ENCODE assay signal across 24 mouse cellular contexts in genomic region chr3:55001677-55002076, GRCm38 (mm10). TPM values are rescaled to one million over a fixed set of nuclear protein-coding genes. Genes with fewer than 3 reads are reported as not detected.
A peak's percentile ranks its signal among the peaks of the same experiment; 100 is the strongest.
DNase-seq lines count a peak whose midpoint lies in the region; ATAC-seq and TF ChIP-seq lines count a peak whose summit lies in the region.
"Had no signal": no experiment of that assay in that cellular context is flagged by ENCODE, and none has a peak within 500 bp of the region (broad histone marks: within the 10 kb centered on the region; RNA-seq: fewer than 3 reads in every experiment).

No protein-coding gene starts in this region.

- H3K9ac ChIP-seq in liver, postnatal 0 days (replicated peaks): no peak overlapping the region
- H3K9ac ChIP-seq: embryonic facial prominence, embryonic 13.5 days; limb, embryonic 12.5 days; neural tube, embryonic 15.5 days had no signal

- H3K27me3 ChIP-seq in liver, postnatal 0 days (ENCODE audit: insufficient read depth, low read length): no peaks in the 10 kb centered on the region
- no peaks in the 10 kb centered on the region for H3K27me3 ChIP-seq in E14TG2a.4 (ENCODE audit: insufficient read depth, low read length)
- H3K27me3 ChIP-seq in heart, embryonic 10.5 days (ENCODE audit: insufficient read depth, poor library complexity, severe bottlenecking): no peaks in the 10 kb centered on the region
- H3K27me3 ChIP-seq: embryonic facial prominence, embryonic 13.5 days; limb, embryonic 12.5 days; neural tube, embryonic 15.5 days had no signal

- no peaks in the 10 kb centered on the region for H3K4me1 ChIP-seq in liver, postnatal 0 days (ENCODE audit: insufficient read depth)
- peaks cover 12% of the 10 kb centered on the region for H3K4me1 ChIP-seq in E14TG2a.4 (replicated peaks; ENCODE audit: low read depth, low read length)
- no peaks in the 10 kb centered on the region for H3K4me1 ChIP-seq in heart, embryonic 10.5 days
- H3K4me1 ChIP-seq: embryonic facial prominence, embryonic 13.5 days; limb, embryonic 12.5 days; midbrain, embryonic 10.5 days had no signal

- no peak overlapping the region for H3K4me2 ChIP-seq in liver, postnatal 0 days (ENCODE audit: low read depth, low read length)
- H3K4me2 ChIP-seq: embryonic facial prominence, embryonic 13.5 days; heart, embryonic 11.5 days; limb, embryonic 12.5 days; neural tube, embryonic 15.5 days had no signal

- no peaks in the 10 kb centered on the region for H3K9me3 ChIP-seq in liver, postnatal 0 days (ENCODE audit: low read length)
- H3K9me3 ChIP-seq in E14TG2a.4 (ENCODE audit: low read length): no peaks in the 10 kb centered on the region
- H3K9me3 ChIP-seq in heart, embryonic 10.5 days: no peaks in the 10 kb centered on the region
- H3K9me3 ChIP-seq: embryonic facial prominence, embryonic 13.5 days; limb, embryonic 12.5 days; midbrain, embryonic 10.5 days; neural tube, embryonic 15.5 days had no signal

- H3K4me3 ChIP-seq in liver, postnatal 0 days (ENCODE audit: low read depth, low read length): no peak overlapping the region
- no peak overlapping the region for H3K4me3 ChIP-seq in E14TG2a.4 (replicated peaks; ENCODE audit: low read length)
- no peak overlapping the region for H3K4me3 ChIP-seq in heart, embryonic 10.5 days
- H3K4me3 ChIP-seq: embryonic facial prominence, embryonic 13.5 days; limb, embryonic 12.5 days; midbrain, embryonic 10.5 days; myocyte; neural tube, embryonic 15.5 days had no signal

- ATAC-seq in liver, postnatal 0 days: no peak
- ATAC-seq: activated CD4-positive, CD25-positive, alpha-beta regulatory T cell, adult 4 months; inflammation-experienced regulatory T-cells, adult 6 months had no signal

- TF ChIP-seq CTCF in liver, postnatal 0 days (IDR thresholded peaks at IDR 0.05; ENCODE audit: low read depth): peak; percentile 38; the same call in 1 of the 2 replicates
- peak; percentile 92 for TF ChIP-seq CTCF in E14TG2a.4 (conservative IDR thresholded peaks at IDR 0.05; ENCODE audit: low read length)

- H3K36me3 ChIP-seq in liver, postnatal 0 days (replicated peaks; ENCODE audit: insufficient read depth, low read length): no peaks in the 10 kb centered on the region
- no peaks in the 10 kb centered on the region for H3K36me3 ChIP-seq in E14TG2a.4 (ENCODE audit: insufficient read depth, low read length)
- no peaks in the 10 kb centered on the region for H3K36me3 ChIP-seq in heart, embryonic 10.5 days
- H3K36me3 ChIP-seq: embryonic facial prominence, embryonic 13.5 days; limb, embryonic 12.5 days; midbrain, embryonic 10.5 days; neural tube, embryonic 15.5 days had no signal

- TF ChIP-seq EP300 in liver, postnatal 0 days (IDR thresholded peaks at IDR 0.05; ENCODE audit: low read depth): no peak

- DNase-seq in heart, postnatal 4 days: peak; percentile 5
- no peak for DNase-seq in heart, postnatal 25 days (ENCODE audit: low spot score)
- DNase-seq in liver, postnatal 0 days: no peak
- DNase-seq in liver (no peak), R1 (ENCODE audit: low read depth, low spot score) (peak; percentile 58)
- no peak for DNase-seq in kidney, adult 9 months
- DNase-seq in heart, embryonic 10.5 days (ENCODE audit: low spot score): no peak
- DNase-seq: adrenal gland, postnatal 25 days; B cell, adult 2 months; cerebellum, adult 9-11 months; gastrocnemius, postnatal 25 days; heart, postnatal 36 days; kidney, postnatal 10 days; lung, postnatal 4 days; thymus, postnatal 14 days had no signal

- whole genome bisulfite sequencing in liver, postnatal 0 days (ENCODE audit: insufficient replicate concordance): 64% methylated on average over 4 of the region's 4 CpGs
- whole genome bisulfite sequencing in heart, embryonic 10.5 days: 57% methylated on average over 4 of the region's 4 CpGs

- H3K27ac ChIP-seq in liver, postnatal 0 days (ENCODE audit: low read depth): no peak overlapping the region
- H3K27ac ChIP-seq in heart, embryonic 10.5 days: no peak overlapping the region
- H3K27ac ChIP-seq: embryonic facial prominence, embryonic 13.5 days; limb, embryonic 12.5 days; midbrain, embryonic 10.5 days; neural tube, embryonic 15.5 days had no signal

- intact Hi-C loops in heart, postnatal 25 days (cut with DNase I): no loop called here

RNA-seq across cellular contexts. Expression of gene Ccna1, which starts 53.6 kb away (rescaled TPM):
- under 1 TPM; 0.88 to 0.91 TPM for total RNA-seq in heart, postnatal 4 days (2021)
- not detected for total RNA-seq in heart, postnatal 25 days (2021)
- not detected in 2 replicates for polyA plus RNA-seq in liver, postnatal 0 days (2015; fragmentation: Nextera tagmentation; extraction: Ambion mirVana)
- polyA plus RNA-seq in heart, embryonic 10.5 days (2016; fragmentation: Nextera tagmentation; extraction: Ambion mirVana): 0.65 and 1.2 TPM in 2 replicates
- total RNA-seq: adrenal gland, postnatal 25 days; gastrocnemius, postnatal 25 days; heart, postnatal 36 days had no signal
- polyA plus RNA-seq: activated CD4-positive, CD25-positive, alpha-beta regulatory T cell, adult 4 months; inflammation-experienced regulatory T-cells, adult 6 months; myocyte had no signal

Comparison
In these comparisons a context has a peak if more than half of its experiments do, and no peak if none do; other contexts are left out.
1. DNase-seq: peak in heart, postnatal 4 days (single experiment) and R1 (single experiment); none in heart, postnatal 25 days (single experiment), liver, postnatal 0 days (single experiment), liver (single experiment), kidney, adult 9 months (single experiment) and heart, embryonic 10.5 days (single experiment).